Mouse (Mus musculus) heart, adult 11 months (tissue): ENCODE measurements around the gene Grid1.

Experiments
- DNase-seq: peaks from one replicate; pipeline ENCODE4 v3.0.0; 2022

Gene Grid1

GRCm38 (mm10) chr14:35519402-35519801 lies 699.5 kb downstream of the Grid1 start:
- DNase-seq, result no peak

GRCm38 (mm10) chr14:35538835-35539234 lies 718.9 kb downstream of the Grid1 start:
- no peak for DNase-seq

DNA sequence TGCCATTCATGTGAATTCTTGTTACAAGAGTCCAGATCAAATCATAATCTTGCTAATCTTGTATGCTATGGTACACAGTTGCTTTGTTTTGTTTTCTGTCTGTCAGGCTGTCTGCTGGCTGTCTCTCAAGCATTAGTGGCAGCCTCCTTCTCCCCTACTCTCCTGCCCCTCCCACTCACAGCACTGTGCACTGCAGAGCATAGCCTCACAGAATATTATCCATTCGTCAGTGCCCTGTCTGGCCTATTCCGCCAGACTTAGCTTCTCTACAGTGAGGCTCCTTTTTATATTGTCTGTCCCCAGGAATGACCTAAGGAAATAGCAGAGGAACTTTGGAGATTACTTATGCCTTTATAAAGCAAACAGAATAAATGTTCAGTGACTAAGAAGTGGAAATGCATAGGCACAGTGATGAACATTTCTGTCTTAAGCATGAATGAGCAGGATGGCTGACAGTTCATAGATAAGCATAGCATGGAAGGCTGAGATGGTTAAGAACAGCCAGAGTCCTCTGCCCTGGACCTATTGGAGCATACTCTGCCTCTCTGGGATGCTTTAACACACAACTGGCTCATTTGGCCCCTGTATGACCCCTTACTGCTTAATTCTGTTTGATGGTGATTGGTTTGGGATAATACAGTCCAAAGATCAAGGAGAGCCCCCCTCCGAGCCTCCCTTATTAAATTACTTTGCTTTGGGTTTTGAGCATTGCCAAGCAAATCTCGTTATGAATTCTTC lies 721.5 kb downstream of the Grid1 start:
- DNase-seq, result no peak

DNA sequence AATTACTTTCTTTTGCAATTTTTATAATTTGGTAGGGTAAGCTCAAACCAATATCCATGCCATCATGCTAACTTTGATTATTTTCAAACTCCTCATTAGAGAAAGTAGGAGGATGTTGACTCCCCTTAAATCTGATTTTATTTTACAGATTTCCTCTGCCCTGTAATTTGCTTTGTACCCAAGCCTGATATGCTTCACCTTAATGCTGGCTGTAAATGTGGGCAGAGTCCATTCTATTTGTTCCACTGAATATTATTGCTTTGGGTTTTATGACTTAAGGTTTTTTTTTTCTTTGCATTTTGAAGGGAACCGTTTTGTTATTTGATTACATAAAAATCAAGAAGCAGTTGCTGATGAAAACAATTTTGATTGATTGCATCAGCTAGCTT lies 722.1 kb downstream of the Grid1 start:
- no peak for DNase-seq

DNA sequence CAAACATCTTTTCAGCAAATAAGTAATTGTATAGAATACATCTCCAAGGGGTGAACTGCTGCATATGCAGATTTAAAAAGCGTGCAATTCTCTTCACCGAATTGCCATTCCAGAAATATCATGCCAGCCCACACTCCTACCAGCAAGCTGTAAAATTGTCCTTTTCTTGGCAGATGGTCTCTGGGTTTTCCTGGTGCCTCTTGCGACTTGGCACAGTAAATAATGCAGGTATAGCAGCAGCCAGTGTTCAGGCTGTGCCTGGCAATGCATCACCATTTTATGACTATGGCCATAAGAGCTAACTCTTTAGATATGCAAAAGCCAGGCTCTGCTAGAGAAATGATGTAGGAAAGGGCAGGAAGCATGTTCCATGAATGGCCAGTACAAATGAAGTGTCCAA lies 734.4 kb downstream of the Grid1 start:
- DNase-seq, result peak; percentile 34

GRCm38 (mm10) chr14:35561244-35561893 lies 741.5 kb downstream of the Grid1 start:
- DNase-seq, result no peak

DNA sequence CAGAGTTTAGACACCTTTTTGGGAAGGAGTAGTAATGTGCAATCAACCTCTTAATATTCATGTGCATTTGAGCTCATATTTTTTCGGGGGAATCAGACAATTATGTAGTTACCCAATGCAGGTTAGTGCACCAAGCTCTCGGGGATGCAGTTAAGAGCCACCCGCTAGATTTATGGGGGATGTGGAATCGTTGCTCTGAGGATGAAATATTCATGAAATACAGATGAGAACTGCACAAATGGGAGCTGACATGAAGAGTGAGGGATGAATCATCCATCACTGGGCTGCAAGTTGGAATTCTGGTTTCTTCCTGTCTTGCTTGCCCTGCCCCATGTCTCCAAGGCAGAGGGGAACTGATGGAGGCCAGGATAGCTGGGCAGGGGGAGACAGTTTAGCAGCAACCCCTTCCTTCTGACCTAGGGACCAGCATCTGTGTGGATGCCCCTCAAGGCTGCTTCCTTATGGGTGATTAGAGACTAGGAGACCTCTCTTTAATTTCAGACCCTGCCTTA lies 753.1 kb downstream of the Grid1 start:
- DNase-seq, result peak; percentile 61

GRCm38 (mm10) chr14:35574489-35574888 lies 754.6 kb downstream of the Grid1 start:
- DNase-seq, result peak; percentile 53

DNA sequence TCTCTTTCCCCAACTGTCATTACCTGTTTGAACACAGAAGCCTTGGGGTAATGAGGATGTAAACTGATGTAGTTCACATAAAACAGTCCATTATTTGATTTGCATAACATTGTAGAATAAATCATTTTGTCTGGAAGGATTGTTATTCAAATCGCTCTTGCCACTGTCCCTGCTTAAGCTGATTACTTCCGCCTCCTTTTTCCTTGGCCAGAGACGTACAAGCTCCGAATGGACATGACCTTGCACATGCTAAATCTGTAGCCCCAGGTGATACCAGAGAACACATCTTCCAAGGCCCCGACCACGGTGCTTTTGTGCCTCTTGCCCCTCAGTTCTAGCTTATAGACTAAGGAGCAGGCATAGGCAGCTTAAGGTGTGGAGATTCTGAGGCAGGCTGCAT lies 755.4 kb downstream of the Grid1 start:
- peak; percentile 22 for DNase-seq

DNA sequence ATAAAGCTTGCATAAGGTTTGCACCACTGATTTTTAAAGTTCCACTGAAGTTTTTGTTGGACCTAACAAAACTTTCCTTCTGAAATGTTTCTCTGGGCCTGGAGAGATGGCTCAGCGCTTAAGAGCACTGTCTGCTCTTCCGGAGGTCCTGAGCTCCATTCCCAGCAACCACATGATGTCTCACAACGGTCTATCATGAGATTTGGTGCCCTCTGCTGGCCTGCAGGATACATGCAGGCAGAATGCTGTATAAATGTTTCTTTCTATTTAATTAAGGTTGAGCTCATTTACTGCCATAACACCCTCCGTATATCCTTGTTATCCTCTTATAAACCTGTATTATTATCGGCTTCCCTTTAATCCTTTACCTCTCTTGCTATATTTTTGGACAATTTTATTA lies 805.8 kb downstream of the Grid1 start:
- no peak for DNase-seq
